Mouse (Mus musculus) hindbrain, postnatal 0 days (tissue): Measurements from ENCODE around the gene Nfatc2ip. TPM values are rescaled to one million over a fixed set of nuclear protein-coding genes. Genes with fewer than 3 reads are reported as not detected.
A peak's percentile ranks its signal among the peaks of the same experiment; 100 is the strongest.

Source experiments
- ATAC-seq: fragments of 200-750 bp; cut with Nextera tagmentation; 2 replicates; pipeline ENCODE4 v1.8.0; 2017; ENCODE audit warnings: mild to moderate bottlenecking, moderate TSS enrichment, moderate library complexity
- DNase-seq: peaks from one replicate; pipeline ENCODE4 v3.0.0-alpha.2; 2015; ENCODE audit warnings: low spot score
- H3K27ac ChIP-seq: fragments of 300-500 bp; sonication (generic); 2 replicates; pipeline ENCODE4 v1.5.1; 2014; ENCODE audit warnings: mild to moderate bottlenecking
- H3K27me3 ChIP-seq: fragments of 300-500 bp; sonication (generic); 2 replicates; pipeline ENCODE4 v1.6.1; 2014; ENCODE audit warnings: low read length, mixed read lengths; ENCODE audit not compliant: insufficient read depth
- H3K36me3 ChIP-seq: fragments of 300-500 bp; sonication (generic); 2 replicates; pipeline ENCODE4 v1.6.1; 2014; ENCODE audit warnings: low read length, mixed read lengths; ENCODE audit not compliant: insufficient read depth
- H3K4me1 ChIP-seq: fragments of 300-500 bp; sonication (generic); 2 replicates; pipeline ENCODE4 v1.6.1; 2014; ENCODE audit warnings: antibody characterized with exemption, low read length, mixed read lengths; ENCODE audit not compliant: insufficient read depth
- H3K4me2 ChIP-seq: fragments of 300-500 bp; sonication (generic); 2 replicates; pipeline ENCODE4 v1.6.1; 2014; ENCODE audit warnings: low read depth, mild to moderate bottlenecking, low read length, moderate library complexity, mixed read lengths
- H3K4me3 ChIP-seq: fragments of 300-500 bp; sonication (generic); 2 replicates; pipeline ENCODE4 v1.5.1; 2014; ENCODE audit warnings: low read length
- H3K9ac ChIP-seq: fragments of 300-500 bp; sonication (generic); replicated peaks from 2 replicates; pipeline ENCODE4 v1.6.1; 2014; ENCODE audit warnings: mild to moderate bottlenecking, low read length, moderate library complexity, mixed read lengths
- H3K9me3 ChIP-seq: fragments of 300-500 bp; sonication (generic); 2 replicates; pipeline ENCODE4 v1.6.1; 2016; ENCODE audit warnings: low read length, mixed read lengths
- CTCF ChIP-seq: IDR thresholded peaks from 2 replicates; pipeline ENCODE4 v1.5.1; 2016; ENCODE audit warnings: antibody characterized with exemption, control low read depth, low read depth
- WGBS: fragments of 180-500 bp; shearing (Covaris S2); extraction: QIAGEN DNeasy Blood & Tissue Kit; methylation state at CpG from one replicate; pipeline ENCODE4 v1.1.7; 2014; 5-methylcytosine and 5-hydroxymethylcytosine counted together
- polyA plus RNA-seq: library from polyadenylated mRNA; unstranded; fragments of >200 nt; fragmentation: Nextera tagmentation; extraction: Ambion mirVana; gene quantifications from 2 replicates; pipeline ENCODE4 v1.2.1, GENCODE M21; 2015
- total RNA-seq: library from RNA; depleted of rRNA; stranded (reverse); fragments of >200 nt; gene quantifications from 2 replicates; pipeline ENCODE4 v1.2.3, GENCODE M21; 2014

Nfatc2ip gene
- total and polyA plus RNA-seq, 2 experiments from 2014 or later = 2.9 to 6.4 TPM

- peak; percentile 90 for TF ChIP-seq CTCF
- no peak overlapping the region for H3K4me2 ChIP-seq
- peak; percentile 61; the same call in 1 of the 2 replicates for ATAC-seq
- H3K27ac ChIP-seq = no peak overlapping the region
- H3K4me1 ChIP-seq = no peaks in the 10 kb centered on the region
- H3K9me3 ChIP-seq = no peaks in the 10 kb centered on the region
- H3K27me3 ChIP-seq = no peaks in the 10 kb centered on the region
- WGBS = 16% methylated on average over 8 of the region's 8 CpGs
- DNase-seq = peak; percentile 71
- 0 out of 2 replicates have a peak, but pooled peaks cover 6% of the 10 kb centered on the region for H3K36me3 ChIP-seq
- no peak overlapping the region for H3K4me3 ChIP-seq
- H3K9ac ChIP-seq = no peak overlapping the region
Observed at GRCm38 (mm10) chr7:126436851-126437250, 40.3 kb upstream of the Nfatc2ip start.

- Histone ChIP-seq H3K9ac (no peak overlapping the region), H3K4me3 (no peak overlapping the region), H3K27ac (no peak overlapping the region), H3K4me1 (no peaks in the 10 kb centered on the region), H3K27me3 (no peaks in the 10 kb centered on the region), H3K4me2 (no peak overlapping the region), H3K36me3 (0 out of 2 replicates have a peak, but pooled peaks cover 3% of the 10 kb centered on the region), H3K9me3 (no peaks in the 10 kb centered on the region)
- DNase-seq (no peak), ATAC-seq (no peak)
- no peak for TF ChIP-seq CTCF
- WGBS = 79% methylated on average over 3 of the region's 3 CpGs
Observed at GRCm38 (mm10) chr7:126435801-126436200, 39.3 kb upstream of the Nfatc2ip start.

- ATAC-seq = no peak
- Histone ChIP-seq H3K27ac (no peak overlapping the region), H3K4me2 (no peak overlapping the region), H3K4me1 (no peaks in the 10 kb centered on the region), H3K27me3 (no peaks in the 10 kb centered on the region), H3K9me3 (no peaks in the 10 kb centered on the region), H3K4me3 (no peak overlapping the region), H3K36me3 (0 out of 2 replicates have a peak, but pooled peaks cover 3% of the 10 kb centered on the region), H3K9ac (no peak overlapping the region)
- WGBS = 88% methylated on average over 7 of the region's 7 CpGs
- DNase-seq = no peak
- TF ChIP-seq CTCF = no peak
Observed at GRCm38 (mm10) chr7:126434726-126435125, 38.2 kb upstream of the Nfatc2ip start.

GRCm38 (mm10) chr7:126430167-126430566 is 33.6 kb upstream of the Nfatc2ip start:
- no peaks in the 10 kb centered on the region for H3K27me3 ChIP-seq
- H3K9me3 ChIP-seq = no peaks in the 10 kb centered on the region
- DNase-seq (no peak), ATAC-seq (no peak)
- no peak overlapping the region for H3K27ac ChIP-seq
- H3K9ac ChIP-seq = no peak overlapping the region
- no peak overlapping the region for H3K4me2 ChIP-seq
- no peaks in the 10 kb centered on the region for H3K4me1 ChIP-seq
- no peak for TF ChIP-seq CTCF
- H3K36me3 ChIP-seq = no peaks in the 10 kb centered on the region
- H3K4me3 ChIP-seq = no peak overlapping the region

- 26% methylated on average over 15 of the region's 15 CpGs for WGBS
- peak; percentile 32 for ATAC-seq
Observed at GRCm38 (mm10) chr7:126429503-126429898, 33.0 kb upstream of the Nfatc2ip start.

GRCm38 (mm10) chr7:126428631-126429502 is 32.3 kb upstream of the Nfatc2ip start, which contains the start of gene Rabep2:
TSS of gene Rabep2 (plus strand) at chr7:126428759.
- Histone ChIP-seq H3K4me1 (no peaks in the 10 kb centered on the region), H3K9me3 (no peaks in the 10 kb centered on the region), H3K9ac (peak within 1 kb of the TSS; percentile 80), H3K27ac (peak within 1 kb of the TSS; percentile 94), H3K4me2 (peak within 1 kb of the TSS; percentile 84), H3K4me3 (peak within 1 kb of the TSS; percentile 66), H3K36me3 (no peaks in the 10 kb centered on the region), H3K27me3 (no peaks in the 10 kb centered on the region)
- no peak for TF ChIP-seq CTCF
- WGBS = under 1% methylated on average over 72 of the region's 82 CpGs
- DNase-seq = peak; percentile 95
- ATAC-seq = peak; percentile 96

More at GRCm38 (mm10) chr7:126429503-126429898, 33.0 kb upstream of the Nfatc2ip start:
- Histone ChIP-seq H3K27ac (0 out of 2 replicates have a peak overlapping the region, but pooled peaks have one; percentile 42), H3K27me3 (no peaks in the 10 kb centered on the region), H3K4me1 (no peaks in the 10 kb centered on the region), H3K9me3 (no peaks in the 10 kb centered on the region), H3K9ac (peak overlapping the region; percentile 80), H3K4me2 (peak overlapping the region; percentile 84), H3K4me3 (peak overlapping the region; percentile 66), H3K36me3 (no peaks in the 10 kb centered on the region)
- no peak for DNase-seq
- TF ChIP-seq CTCF = no peak
